Mouse (Mus musculus): ENCODE results near the gene Sh3pxd2a. TPM values are rescaled to one million over a fixed set of nuclear protein-coding genes. Genes with fewer than 3 reads are reported as not detected.

Gene Sh3pxd2a
- total and polyA plus RNA-seq, 3 experiments = 1.3 to 4.6 (median 3.2) TPM

DNA sequence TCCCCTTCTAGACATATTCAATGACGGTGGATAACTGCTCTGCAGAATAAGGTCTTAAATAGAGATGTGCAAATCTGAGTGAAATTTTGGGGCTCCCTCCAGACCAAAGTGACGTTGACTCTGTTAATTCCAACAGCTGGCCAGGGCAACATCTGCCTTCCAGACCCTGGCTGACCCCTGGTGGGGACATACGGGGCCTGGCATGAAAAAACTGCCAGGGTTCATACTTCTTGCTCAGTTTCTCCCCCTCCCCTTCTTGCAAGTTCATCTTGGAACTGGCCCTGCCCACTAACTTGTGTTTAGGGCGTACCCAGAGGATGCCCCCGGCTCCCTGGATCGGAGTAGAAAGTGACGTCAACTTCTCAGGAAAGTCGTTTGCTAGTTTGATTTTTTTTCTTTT lies 2.6 kb upstream of the Sh3pxd2a start:
- TF ChIP-seq CTCF (conservative IDR thresholded peaks at IDR 0.05 in 1 of 2, IDR thresholded peaks at IDR 0.05 in 1 of 2; ENCODE audit: low read depth in 2 of 2, low read length in 2 of 2) (peak in 1 of 2 experiments; percentile 54; a peak in 2 of 4 replicates), HCFC1 (IDR thresholded peaks at IDR 0.05; ENCODE audit: low read depth, low read length) (no peak), SMC3 (IDR thresholded peaks at IDR 0.05; ENCODE audit: low read depth, low read length) (peak; percentile 57), RAD21 (IDR thresholded peaks at IDR 0.05; ENCODE audit: low read depth, low read length) (peak; percentile 46)
- H3K4me3 ChIP-seq (replicated peaks in 1 of 3; ENCODE audit: low read depth in 2 of 3, low read length in 2 of 3, poor library complexity in 1 of 3) = no peak overlapping the region
- H3K4me2 ChIP-seq (ENCODE audit: insufficient read depth, low read depth, poor library complexity, severe bottlenecking) = no peak overlapping the region
- no peak overlapping the region for H3K9ac ChIP-seq (ENCODE audit: insufficient read depth, low read depth)
- H3K36me3 ChIP-seq (replicated peaks in 1 of 2; ENCODE audit: control insufficient read depth in 1 of 2, insufficient read depth in 1 of 2, low read length in 1 of 2) = peaks cover 0 to 4% of the 10 kb centered on the region in 2 experiments
- dilution Hi-C loops (cut with MboI; ENCODE audit: extremely low pct_ligation_motif_present, extremely low pct_unique_long_range_greater_than_20kb, low sequenced_read_pairs) (no loop called here), in situ Hi-C loops (cut with MboI; ENCODE audit: low pct_ligation_motif_present, low pct_unique_long_range_greater_than_20kb, low sequenced_read_pairs) (loop anchor here (5.0 kb wide), 1 partner anchor 109 kb away; no protein-coding TSS in a partner anchor)
- H3K27ac ChIP-seq (ENCODE audit: insufficient read depth, low read depth) = no peak overlapping the region
- peaks cover 0 to 8% of the 10 kb centered on the region in 2 experiments; a peak in 2 of 4 replicates for H3K4me1 ChIP-seq (ENCODE audit: control insufficient read depth in 1 of 2, insufficient read depth in 2 of 2)
- peaks cover 8% of the 10 kb centered on the region for H3K9me3 ChIP-seq (replicated peaks; ENCODE audit: low read length)
- no peak for DNase-seq (ENCODE audit: extremely low read depth)
- no peaks in the 10 kb centered on the region for H3K79me2 ChIP-seq (replicated peaks; ENCODE audit: control insufficient read depth, extremely low read depth, insufficient read depth, poor library complexity, severe bottlenecking)
- no peaks in the 10 kb centered on the region for H3K27me3 ChIP-seq (replicated peaks)

DNA sequence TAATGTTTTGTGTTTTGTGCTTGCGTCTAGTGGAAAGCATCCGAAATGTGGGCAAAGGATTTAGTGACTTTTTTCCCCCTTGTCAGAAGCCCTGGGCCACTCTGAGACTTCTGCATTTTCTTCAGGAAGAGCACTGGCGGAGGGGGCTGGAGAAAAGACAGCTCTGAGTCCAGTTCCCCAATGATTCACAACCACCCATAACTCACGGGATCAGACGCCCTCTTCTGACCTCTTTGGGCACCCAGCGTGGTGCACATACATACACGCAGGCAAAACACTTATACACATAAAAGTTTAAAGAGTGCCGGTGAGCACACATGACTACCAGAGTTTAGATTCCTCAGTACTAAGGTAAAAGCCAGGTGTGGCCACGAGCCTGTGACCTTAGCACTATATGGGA lies 1.3 kb upstream of the Sh3pxd2a start:
- Histone ChIP-seq H3K4me3 (replicated peaks in 1 of 3; ENCODE audit: low read depth in 2 of 3, low read length in 2 of 3, poor library complexity in 1 of 3) (no peak overlapping the region), H3K27me3 (replicated peaks) (no peaks in the 10 kb centered on the region), H3K79me2 (replicated peaks; ENCODE audit: control insufficient read depth, extremely low read depth, insufficient read depth, poor library complexity, severe bottlenecking) (no peaks in the 10 kb centered on the region), H3K9me3 (replicated peaks; ENCODE audit: low read length) (peaks cover 10% of the 10 kb centered on the region), H3K4me1 (ENCODE audit: control insufficient read depth in 1 of 2, insufficient read depth in 2 of 2) (peaks cover 0 to 8% of the 10 kb centered on the region in 2 experiments; a peak in 2 of 4 replicates), H3K4me2 (ENCODE audit: insufficient read depth, low read depth, poor library complexity, severe bottlenecking) (no peak overlapping the region), H3K27ac (ENCODE audit: insufficient read depth, low read depth) (no peak overlapping the region), H3K9ac (ENCODE audit: insufficient read depth, low read depth) (no peak overlapping the region), H3K36me3 (replicated peaks in 1 of 2; ENCODE audit: control insufficient read depth in 1 of 2, insufficient read depth in 1 of 2, low read length in 1 of 2) (peaks cover 0 to 15% of the 10 kb centered on the region in 2 experiments)
- DNase-seq (ENCODE audit: extremely low read depth) = no peak
- dilution Hi-C loops (cut with MboI; ENCODE audit: extremely low pct_ligation_motif_present, extremely low pct_unique_long_range_greater_than_20kb, low sequenced_read_pairs) = no loop called here
- in situ Hi-C loops (cut with MboI; ENCODE audit: low pct_ligation_motif_present, low pct_unique_long_range_greater_than_20kb, low sequenced_read_pairs) = loop anchor here (5.0 kb wide), 1 partner anchor 108 kb away; no protein-coding TSS in a partner anchor
- no peak for TF ChIP-seq ZC3H11A (IDR thresholded peaks at IDR 0.05; ENCODE audit: low read depth, low read length)
- no peak for TF ChIP-seq TCF12 (IDR thresholded peaks at IDR 0.05; ENCODE audit: low read depth, low read length)
- peak; percentile 35 for TF ChIP-seq SMC3 (IDR thresholded peaks at IDR 0.05; ENCODE audit: low read depth, low read length)
- TF ChIP-seq RAD21 (IDR thresholded peaks at IDR 0.05; ENCODE audit: low read depth, low read length) = peak; percentile 12
- TF ChIP-seq E2F4 (IDR thresholded peaks at IDR 0.05; ENCODE audit: insufficient replicate concordance, low read depth, low read length) = no peak
- no peak for TF ChIP-seq MAX (IDR thresholded peaks at IDR 0.05; ENCODE audit: low read length)
- TF ChIP-seq CTCF (conservative IDR thresholded peaks at IDR 0.05 in 1 of 2, IDR thresholded peaks at IDR 0.05 in 1 of 2; ENCODE audit: low read depth in 2 of 2, low read length in 2 of 2) = peak in 1 of 2 experiments; percentile 37; a peak in 2 of 4 replicates

DNA sequence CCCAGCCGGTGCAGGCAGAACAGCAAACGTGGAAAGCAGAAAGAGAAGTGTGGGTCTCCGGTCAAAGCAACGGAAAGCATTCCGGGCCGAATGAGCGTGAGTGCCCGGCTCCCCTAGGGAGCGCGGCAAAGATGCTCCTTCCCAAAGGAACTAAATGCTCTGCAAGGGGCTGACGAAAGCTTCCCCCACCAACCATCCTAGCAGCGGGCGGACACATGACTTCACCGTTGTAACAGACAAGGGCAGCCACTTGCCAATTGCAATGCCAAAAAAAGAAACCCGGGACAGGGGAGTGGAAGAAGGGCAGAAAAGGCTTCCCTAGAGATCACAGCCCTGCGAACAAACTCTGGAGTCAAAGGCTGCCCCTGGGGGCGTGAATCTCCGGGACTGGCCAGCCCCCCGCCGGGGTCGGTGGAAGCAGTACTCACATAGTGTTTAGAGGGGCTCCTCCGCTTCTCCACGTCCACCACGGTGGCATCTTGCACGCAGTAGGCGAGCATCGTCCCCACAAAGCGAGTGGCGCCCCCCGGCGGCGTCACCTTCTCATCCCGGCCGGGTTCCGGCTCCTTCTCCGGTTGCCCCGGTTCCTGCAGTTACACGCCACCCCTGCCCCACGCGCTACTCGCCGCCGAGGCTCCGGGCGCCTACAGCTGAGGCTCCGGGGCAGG lies 431 bp downstream of the Sh3pxd2a start:
- in situ Hi-C loops (cut with MboI; ENCODE audit: low pct_ligation_motif_present, low pct_unique_long_range_greater_than_20kb, low sequenced_read_pairs) = no loop called here
- H3K36me3 ChIP-seq (replicated peaks in 1 of 2; ENCODE audit: control insufficient read depth in 1 of 2, insufficient read depth in 1 of 2, low read length in 1 of 2) = peaks cover 0 to 26% of the 10 kb centered on the region in 2 experiments
- no peak overlapping the region for H3K27ac ChIP-seq (ENCODE audit: insufficient read depth, low read depth)
- H3K79me2 ChIP-seq (replicated peaks; ENCODE audit: control insufficient read depth, extremely low read depth, insufficient read depth, poor library complexity, severe bottlenecking) = no peaks in the 10 kb centered on the region
- TF ChIP-seq IRF4 (IDR thresholded peaks at IDR 0.05; ENCODE audit: low read depth, low read length) = 0 out of 2 replicates have a peak, but pooled peaks have one; percentile 17
- TF ChIP-seq MAFK (IDR thresholded peaks at IDR 0.05; ENCODE audit: insufficient replicate concordance, low read length) = no peak
- TF ChIP-seq MXI1 (IDR thresholded peaks at IDR 0.05; ENCODE audit: low read depth, low read length) = peak; percentile 42; the same call in 1 of the 2 replicates
- TF ChIP-seq BHLHE40 (IDR thresholded peaks at IDR 0.05; ENCODE audit: low read depth, low read length) = 0 out of 2 replicates have a peak, but pooled peaks have one; percentile 4
- TF ChIP-seq TCF12 (IDR thresholded peaks at IDR 0.05; ENCODE audit: low read depth, low read length) = peak; percentile 28; the same call in 1 of the 2 replicates
- no peak for TF ChIP-seq NRF1 (IDR thresholded peaks at IDR 0.05; ENCODE audit: low read depth, low read length)
- peak; percentile 67 for TF ChIP-seq RAD21 (IDR thresholded peaks at IDR 0.05; ENCODE audit: low read depth, low read length)
- TF ChIP-seq UBTF (IDR thresholded peaks at IDR 0.05; ENCODE audit: low read depth, low read length) = 0 out of 2 replicates have a peak, but pooled peaks have one; percentile 36
- TF ChIP-seq SMC3 (IDR thresholded peaks at IDR 0.05; ENCODE audit: low read depth, low read length) = peak; percentile 80
- TF ChIP-seq ZKSCAN1 (IDR thresholded peaks at IDR 0.05; ENCODE audit: borderline replicate concordance, low read depth, low read length) = peak; percentile 89
- peak; percentile 27; the same call in 1 of the 2 replicates for TF ChIP-seq ZC3H11A (IDR thresholded peaks at IDR 0.05; ENCODE audit: low read depth, low read length)
- peak; percentile 19 to 81; a peak in 3 of 4 replicates for TF ChIP-seq CTCF (conservative IDR thresholded peaks at IDR 0.05 in 1 of 2, IDR thresholded peaks at IDR 0.05 in 1 of 2; ENCODE audit: low read depth in 2 of 2, low read length in 2 of 2)
- no peak for TF ChIP-seq NELFE (IDR thresholded peaks at IDR 0.05; ENCODE audit: low read depth, low read length)
- DNase-seq (ENCODE audit: extremely low read depth) = no peak
- peaks cover 8% of the 10 kb centered on the region for H3K9me3 ChIP-seq (replicated peaks; ENCODE audit: low read length)
- H3K4me2 ChIP-seq (ENCODE audit: insufficient read depth, low read depth, poor library complexity, severe bottlenecking) = peak overlapping the region; percentile 63
- peak overlapping the region; percentile 47 to 82 (median 73) for H3K4me3 ChIP-seq (replicated peaks in 1 of 3; ENCODE audit: low read depth in 2 of 3, low read length in 2 of 3, poor library complexity in 1 of 3)
- H3K9ac ChIP-seq (ENCODE audit: insufficient read depth, low read depth) = peak overlapping the region; percentile 64
- dilution Hi-C loops (cut with MboI; ENCODE audit: extremely low pct_ligation_motif_present, extremely low pct_unique_long_range_greater_than_20kb, low sequenced_read_pairs) = no loop called here
- peaks cover 0 to 16% of the 10 kb centered on the region in 2 experiments; a peak in 2 of 4 replicates for H3K4me1 ChIP-seq (ENCODE audit: control insufficient read depth in 1 of 2, insufficient read depth in 2 of 2)
- H3K27me3 ChIP-seq (replicated peaks) = no peaks in the 10 kb centered on the region

All from CH12.LX (cell line).